Mouse (Mus musculus) midbrain, embryonic 11.5 days (tissue): Measurements from ENCODE around the gene Rbfox2. TPM values are rescaled to one million over a fixed set of nuclear protein-coding genes. Genes with fewer than 3 reads are reported as not detected.

Experiments used
- ATAC-seq: fragments of 200-750 bp; cut with Nextera tagmentation; 2 replicates; pipeline ENCODE4 v1.8.0; 2017; ENCODE audit warnings: moderate TSS enrichment, moderate library complexity; ENCODE audit not compliant: low FRiP score
- DNase-seq: peaks from one replicate; pipeline ENCODE4 v3.0.0; 2015; ENCODE audit warnings: low spot score; ENCODE audit errors: missing footprints
- H3K27ac ChIP-seq: fragments of 300-500 bp; sonication (generic); 2 replicates; pipeline ENCODE4 v1.5.1; 2014; ENCODE audit warnings: low read depth, low read length
- H3K27me3 ChIP-seq: fragments of 300-500 bp; sonication (generic); 2 replicates; pipeline ENCODE4 v1.6.1; 2014; ENCODE audit warnings: mild to moderate bottlenecking, low read length, moderate library complexity, mixed read lengths; ENCODE audit not compliant: control insufficient read depth, insufficient read depth
- H3K36me3 ChIP-seq: fragments of 300-500 bp; sonication (generic); 2 replicates; pipeline ENCODE4 v1.6.1; 2014; ENCODE audit warnings: mild to moderate bottlenecking, low read length, moderate library complexity, mixed read lengths; ENCODE audit not compliant: control insufficient read depth, insufficient read depth
- H3K4me1 ChIP-seq: fragments of 300-500 bp; sonication (generic); 2 replicates; pipeline ENCODE4 v1.6.1; 2014; ENCODE audit warnings: low read length; ENCODE audit not compliant: control insufficient read depth, insufficient read depth
- H3K4me2 ChIP-seq: fragments of 300-500 bp; sonication (generic); 2 replicates; pipeline ENCODE4 v1.6.1; 2014; ENCODE audit warnings: mild to moderate bottlenecking, moderate library complexity
- H3K4me3 ChIP-seq: fragments of 300-500 bp; sonication (generic); 2 replicates; pipeline ENCODE4 v1.5.1; 2014; ENCODE audit warnings: low read depth, low read length
- H3K9ac ChIP-seq: fragments of 300-500 bp; sonication (generic); 2 replicates; pipeline ENCODE4 v1.6.1; 2014; ENCODE audit warnings: low read length
- H3K9me3 ChIP-seq: fragments of 300-500 bp; sonication (generic); 2 replicates; pipeline ENCODE4 v1.6.1; 2016; ENCODE audit warnings: low read length; ENCODE audit not compliant: control insufficient read depth
- WGBS: fragments of 180-500 bp; shearing (Covaris S2); extraction: QIAGEN DNeasy Blood & Tissue Kit; methylation state at CpG from one replicate; pipeline ENCODE4 v1.1.7; 2014; 5-methylcytosine and 5-hydroxymethylcytosine counted together
- polyA plus RNA-seq: library from polyadenylated mRNA; unstranded; fragments of >200 nt; fragmentation: Nextera tagmentation; extraction: Ambion mirVana; gene quantifications from 2 replicates; pipeline ENCODE4 v1.2.1, GENCODE M21; 2014

Gene Rbfox2
- polyA plus RNA-seq, 1 experiment from 2014 or later: 73.2 TPM

- H3K27me3 ChIP-seq: no peaks in the 10 kb centered on the region
- H3K9ac ChIP-seq: no peak overlapping the region
- no peaks in the 10 kb centered on the region; the same call in 1 of the 2 replicates for H3K9me3 ChIP-seq
- no peaks in the 10 kb centered on the region for H3K36me3 ChIP-seq
- H3K4me3 ChIP-seq: no peak overlapping the region
- H3K27ac ChIP-seq: no peak overlapping the region
- no peak for ATAC-seq
- H3K4me1 ChIP-seq: 0 out of 2 replicates have a peak, but pooled peaks cover 2% of the 10 kb centered on the region
- peak; percentile 66 for DNase-seq
- no peak overlapping the region for H3K4me2 ChIP-seq
- WGBS: 100% methylated on average over 1 of the region's 1 CpGs
Measured at GRCm38 (mm10) chr15:77186096-77186495, 120.7 kb downstream of the Rbfox2 start.

GRCm38 (mm10) chr15:77185614-77186013 lies 121.2 kb downstream of the Rbfox2 start:
- 62% methylated on average over 5 of the region's 5 CpGs for whole genome bisulfite sequencing
- Histone ChIP-seq H3K4me3 (no peak overlapping the region), H3K36me3 (no peaks in the 10 kb centered on the region), H3K27me3 (no peaks in the 10 kb centered on the region), H3K4me1 (0 out of 2 replicates have a peak, but pooled peaks cover 2% of the 10 kb centered on the region), H3K9me3 (no peaks in the 10 kb centered on the region; the same call in 1 of the 2 replicates), H3K9ac (no peak overlapping the region), H3K4me2 (no peak overlapping the region), H3K27ac (no peak overlapping the region)
- no peak for DNase-seq
- ATAC-seq: no peak

GRCm38 (mm10) chr15:77182800-77183199 lies 124.0 kb downstream of the Rbfox2 start:
- Histone ChIP-seq H3K4me2 (no peak overlapping the region), H3K36me3 (no peaks in the 10 kb centered on the region), H3K4me1 (no peaks in the 10 kb centered on the region), H3K9ac (no peak overlapping the region), H3K4me3 (no peak overlapping the region), H3K9me3 (no peaks in the 10 kb centered on the region; the same call in 1 of the 2 replicates), H3K27me3 (no peaks in the 10 kb centered on the region), H3K27ac (no peak overlapping the region)
- DNase-seq (no peak), ATAC-seq (no peak)
- WGBS: 90% methylated on average over 5 of the region's 5 CpGs

GRCm38 (mm10) chr15:77174018-77174417 lies 132.8 kb downstream of the Rbfox2 start:
- no peaks in the 10 kb centered on the region for H3K36me3 ChIP-seq
- DNase-seq (no peak), ATAC-seq (no peak)
- H3K9me3 ChIP-seq: no peaks in the 10 kb centered on the region
- no peaks in the 10 kb centered on the region for H3K27me3 ChIP-seq
- H3K27ac ChIP-seq: no peak overlapping the region
- no peak overlapping the region for H3K9ac ChIP-seq
- 0 out of 2 replicates have a peak, but pooled peaks cover 2% of the 10 kb centered on the region for H3K4me1 ChIP-seq
- 68% methylated on average over 5 of the region's 5 CpGs for WGBS
- H3K4me2 ChIP-seq: no peak overlapping the region
- H3K4me3 ChIP-seq: no peak overlapping the region

GRCm38 (mm10) chr15:77172414-77172813 lies 134.4 kb downstream of the Rbfox2 start:
- Histone ChIP-seq H3K4me1 (0 out of 2 replicates have a peak, but pooled peaks cover 2% of the 10 kb centered on the region), H3K4me3 (no peak overlapping the region), H3K9ac (no peak overlapping the region), H3K4me2 (no peak overlapping the region), H3K27me3 (no peaks in the 10 kb centered on the region), H3K36me3 (no peaks in the 10 kb centered on the region), H3K9me3 (no peaks in the 10 kb centered on the region), H3K27ac (no peak overlapping the region)
- DNase-seq (no peak), ATAC-seq (no peak)
- 56% methylated on average over 3 of the region's 3 CpGs for WGBS

GRCm38 (mm10) chr15:77168781-77169180 lies 138.0 kb downstream of the Rbfox2 start:
- ATAC-seq (no peak), DNase-seq (no peak)
- no peaks in the 10 kb centered on the region for H3K9me3 ChIP-seq
- no peak overlapping the region for H3K4me3 ChIP-seq
- peaks cover 2% of the 10 kb centered on the region for H3K4me1 ChIP-seq
- H3K27ac ChIP-seq: no peak overlapping the region
- no peaks in the 10 kb centered on the region for H3K36me3 ChIP-seq
- H3K4me2 ChIP-seq: no peak overlapping the region
- 93% methylated on average over 2 of the region's 2 CpGs for WGBS
- H3K9ac ChIP-seq: no peak overlapping the region
- H3K27me3 ChIP-seq: no peaks in the 10 kb centered on the region

GRCm38 (mm10) chr15:77166225-77166732 lies 140.5 kb downstream of the Rbfox2 start:
- Histone ChIP-seq H3K4me3 (no peak overlapping the region), H3K27ac (no peak overlapping the region), H3K27me3 (no peaks in the 10 kb centered on the region), H3K9ac (no peak overlapping the region), H3K36me3 (no peaks in the 10 kb centered on the region), H3K4me1 (peaks cover 13% of the 10 kb centered on the region), H3K9me3 (no peaks in the 10 kb centered on the region), H3K4me2 (no peak overlapping the region)
- ATAC-seq: no peak
- WGBS: 88% methylated on average over 1 of the region's 1 CpGs
- no peak for DNase-seq

- no peaks in the 10 kb centered on the region for H3K9me3 ChIP-seq
- 16% methylated on average over 6 of the region's 6 CpGs for WGBS
- peaks cover 13% of the 10 kb centered on the region for H3K4me1 ChIP-seq
- H3K27ac ChIP-seq: no peak overlapping the region
- no peak for ATAC-seq
- H3K4me3 ChIP-seq: no peak overlapping the region
- no peaks in the 10 kb centered on the region for H3K36me3 ChIP-seq
- H3K4me2 ChIP-seq: no peak overlapping the region
- H3K9ac ChIP-seq: peak overlapping the region; percentile 15; the same call in 1 of the 2 replicates
- DNase-seq: peak; percentile 84
- H3K27me3 ChIP-seq: no peaks in the 10 kb centered on the region
Measured at GRCm38 (mm10) chr15:77163336-77163735, 143.5 kb downstream of the Rbfox2 start.

- no peak overlapping the region for H3K27ac ChIP-seq
- H3K36me3 ChIP-seq: no peaks in the 10 kb centered on the region
- no peak overlapping the region for H3K9ac ChIP-seq
- WGBS: 68% methylated on average over 6 of the region's 6 CpGs
- DNase-seq (no peak), ATAC-seq (no peak)
- H3K4me1 ChIP-seq: peaks cover 13% of the 10 kb centered on the region
- no peak overlapping the region for H3K4me2 ChIP-seq
- H3K9me3 ChIP-seq: no peaks in the 10 kb centered on the region
- no peaks in the 10 kb centered on the region for H3K27me3 ChIP-seq
- H3K4me3 ChIP-seq: no peak overlapping the region
Measured at GRCm38 (mm10) chr15:77162931-77163330, 143.9 kb downstream of the Rbfox2 start.
